Mouse (Mus musculus): ENCODE data around the gene Brca1.
"Not testable (repeated sequence)": the region's sequence is repeated elsewhere in the genome, so short reads cannot be mapped to it uniquely, and the experiment has no call there.

Gene Brca1

GRCm38 (mm10) chr11:101551751-101552475, at the start of gene Brca1, which contains the start of gene Nbr1:
Gene Brca1, minus strand, starts transcription at chr11:101551955.
Gene Nbr1, plus strand, starts transcription at chr11:101552149.
- peak; percentile 91 for DNase-seq (ENCODE audit: low spot score)

DNA sequence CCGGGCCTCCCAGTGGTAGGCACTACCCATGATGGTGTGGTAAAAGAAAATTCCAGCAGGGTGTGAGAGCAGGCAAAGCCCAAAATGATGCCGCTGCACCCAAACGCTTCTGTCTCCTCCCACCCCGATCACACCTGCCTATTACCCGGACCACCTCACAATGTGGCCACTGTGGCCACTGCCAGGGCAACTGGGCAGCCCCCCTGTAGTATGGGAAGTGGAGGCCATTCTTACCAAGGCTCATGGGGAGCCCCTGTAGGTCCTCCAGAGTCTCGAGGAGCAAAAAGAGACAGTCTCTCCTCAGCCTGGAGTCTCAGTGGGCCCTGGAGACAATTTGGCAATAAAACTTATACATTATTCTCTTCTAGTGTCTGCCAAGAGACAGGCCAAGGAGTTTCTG, 47.4 kb upstream of the Brca1 start, which contains the start of gene Gm11634:
Gene Gm11634, minus strand, starts transcription at position 101 of the 400 bp plus-strand sequence.
- no peak for DNase-seq (ENCODE audit: low spot score)

- no peak for DNase-seq (ENCODE audit: low spot score)
These were observed 38.4 kb upstream of the Brca1 start for GRCm38 (mm10) chr11:101589989-101590624.

DNA sequence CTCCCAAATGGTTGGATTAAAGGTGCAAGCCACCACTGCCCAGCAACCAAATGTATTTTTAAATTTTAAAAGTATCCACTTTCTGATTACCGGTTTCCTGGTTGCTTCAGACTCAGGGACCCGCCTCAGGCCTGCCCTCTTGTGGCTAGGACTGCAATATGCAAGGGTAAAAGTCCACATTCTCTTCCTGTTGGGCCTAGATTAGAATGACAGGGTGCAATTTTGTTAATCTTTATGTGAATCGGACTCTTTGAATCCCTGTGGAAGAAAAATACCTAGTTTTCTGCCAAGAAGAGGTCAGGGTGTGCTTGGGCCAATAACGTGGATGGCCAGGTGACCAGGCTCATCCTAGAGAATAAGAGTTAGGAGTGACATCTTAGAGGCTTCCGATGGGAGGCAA, 37.7 kb upstream of the Brca1 start:
- peak; percentile 53 for DNase-seq (ENCODE audit: low spot score)

DNA sequence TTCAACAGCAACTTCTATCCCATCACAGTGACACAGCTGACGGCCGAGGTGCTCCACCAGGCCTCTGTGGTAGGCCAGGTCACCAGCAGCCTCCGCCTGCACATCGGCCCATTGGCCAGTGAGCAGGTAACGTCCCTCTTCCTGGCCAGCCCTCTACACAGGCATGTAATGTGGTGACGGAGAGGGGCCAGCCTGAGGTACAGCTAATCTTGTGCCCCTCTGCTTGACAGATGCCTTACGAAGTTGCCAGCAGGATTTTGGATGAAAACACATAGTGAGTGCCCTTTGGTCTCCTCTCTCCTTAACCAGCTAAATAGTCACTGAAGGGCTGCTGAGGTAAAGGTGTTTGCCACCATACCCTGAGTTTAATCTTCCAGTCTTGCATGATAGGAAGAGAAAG, 37.1 kb upstream of the Brca1 start:
- no peak for DNase-seq (ENCODE audit: low spot score)

DNA sequence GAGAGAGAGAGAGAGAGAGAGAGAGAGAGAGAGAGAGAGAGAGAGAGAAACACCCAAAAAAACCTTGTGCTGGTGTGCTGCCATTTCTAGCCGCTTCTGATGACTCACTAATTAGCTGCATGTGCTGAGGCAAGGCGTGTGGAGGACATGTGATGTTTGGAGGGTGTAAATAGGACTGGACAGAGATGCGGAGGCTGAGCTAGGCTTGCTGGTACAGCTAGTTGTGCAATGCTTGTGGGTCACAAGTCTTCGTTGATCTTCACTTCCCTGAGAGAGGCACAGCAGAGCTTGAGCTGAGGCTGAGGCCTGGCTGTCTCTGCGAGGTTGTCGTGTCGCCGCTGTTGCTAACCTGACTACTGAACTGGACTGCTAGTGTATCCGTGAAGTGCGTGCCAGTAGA, 35.9 kb upstream of the Brca1 start:
- DNase-seq (ENCODE audit: low spot score): peak; percentile 43

GRCm38 (mm10) chr11:101585805-101586204, 34.0 kb upstream of the Brca1 start:
- no peak for DNase-seq (ENCODE audit: low spot score)

DNA sequence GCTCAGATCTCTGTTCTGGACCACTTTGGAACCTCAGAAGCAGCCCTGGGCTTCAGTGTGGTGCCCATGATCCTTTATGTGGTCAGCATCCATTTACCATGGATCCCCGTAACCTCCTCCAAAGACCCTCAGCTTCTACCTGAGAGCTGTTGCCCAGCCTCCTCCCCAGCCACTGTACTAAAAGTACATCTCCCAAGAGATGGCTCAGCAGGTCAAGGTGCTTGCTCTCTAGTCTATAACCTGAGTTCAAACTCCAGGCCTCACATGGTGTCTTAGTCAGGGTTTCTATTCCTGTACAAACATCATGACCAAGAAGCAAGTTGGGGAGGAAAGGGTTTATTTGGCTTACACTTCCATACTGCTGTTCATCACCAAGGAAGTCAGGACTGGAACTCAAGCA, 33.3 kb upstream of the Brca1 start:
- not testable (repeated sequence) for DNase-seq (ENCODE audit: low spot score)

- no peak for DNase-seq (ENCODE audit: low spot score)
These were observed 31.4 kb upstream of the Brca1 start for GRCm38 (mm10) chr11:101583205-101583604.

DNA sequence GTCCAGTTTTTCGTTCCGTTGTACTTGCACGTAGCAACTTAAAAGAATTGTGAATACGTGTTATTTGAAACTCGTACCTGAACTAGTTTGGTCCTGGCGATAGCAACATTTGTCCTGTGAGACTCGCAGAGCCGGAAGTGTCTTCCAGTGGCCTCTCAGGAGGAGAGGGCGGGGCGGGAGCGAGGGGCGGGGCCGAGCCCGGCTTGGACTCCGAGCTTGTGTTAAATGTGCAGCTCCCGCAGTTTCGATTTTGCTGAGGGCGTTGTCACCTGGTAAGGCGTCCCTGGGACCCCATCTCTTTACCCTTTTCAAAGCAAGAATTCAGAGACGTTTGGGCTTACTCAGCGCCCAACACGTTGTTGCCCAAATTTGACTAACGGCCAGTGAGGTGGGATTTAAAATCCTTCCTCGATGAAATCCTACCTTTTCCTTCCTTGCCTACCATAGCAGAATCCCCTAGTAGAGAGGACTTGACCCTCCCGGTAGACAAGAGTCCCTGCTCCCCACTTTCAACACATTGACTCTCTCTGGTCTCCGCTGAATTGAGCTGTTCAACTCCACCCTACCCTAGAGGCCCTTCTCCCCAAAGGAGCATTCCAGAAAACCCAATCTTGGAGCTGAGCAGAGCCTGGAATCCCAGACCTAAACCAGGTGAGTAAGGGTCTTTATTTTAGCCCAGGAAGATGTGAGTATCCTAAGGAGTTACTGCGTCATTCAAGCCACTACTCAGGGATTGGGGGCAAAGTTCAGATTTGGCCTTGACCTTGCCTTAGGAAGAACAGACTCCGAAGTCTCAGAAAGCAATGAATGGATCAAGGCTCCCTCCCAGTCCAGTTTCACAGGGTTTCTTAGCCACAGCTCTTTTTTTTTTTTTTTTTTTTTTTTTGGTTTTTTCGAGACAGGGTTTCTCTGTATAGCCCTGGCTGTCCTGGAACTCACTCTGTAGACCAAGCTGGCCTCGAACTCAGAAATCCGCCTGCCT, 30.6 kb upstream of the Brca1 start, which contains the start of gene Tmem106a:
Gene Tmem106a, plus strand, starts transcription at position 189 of the 982 bp plus-strand sequence.
- DNase-seq (ENCODE audit: low spot score): no peak

DNA sequence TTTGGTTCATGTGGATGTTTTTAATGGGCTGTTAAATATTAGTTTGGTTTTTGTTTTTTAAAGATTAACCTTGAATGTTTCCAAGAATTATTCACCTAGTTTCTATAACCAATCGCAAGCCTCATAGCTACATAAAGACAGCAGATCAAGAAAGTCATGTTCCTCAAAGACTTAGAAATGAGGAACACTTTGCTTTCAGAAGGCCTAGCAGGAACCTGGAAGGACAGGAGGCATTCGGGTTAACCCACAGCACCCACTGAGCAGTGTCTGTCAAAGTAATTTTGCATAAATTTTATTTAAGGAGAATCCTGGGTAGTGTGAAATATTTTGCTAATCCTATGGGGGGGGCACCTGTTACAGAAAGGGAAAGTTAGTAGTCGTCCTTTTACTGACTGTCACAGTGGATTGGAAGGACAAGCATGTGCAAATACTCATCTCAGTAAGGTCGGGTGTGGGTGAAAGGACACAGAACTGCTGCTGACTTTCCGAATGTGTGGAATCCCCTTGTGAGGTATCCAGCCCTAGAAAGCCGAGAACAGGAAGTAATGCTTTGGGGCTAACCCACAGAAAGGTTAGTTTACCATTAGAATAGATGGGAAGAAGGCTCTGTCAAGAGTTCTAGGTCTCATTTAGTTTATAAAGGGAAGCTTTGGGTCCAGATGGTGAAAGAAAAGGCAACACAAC, 29.5 kb upstream of the Brca1 start:
- no peak for DNase-seq (ENCODE audit: low spot score)

- DNase-seq (ENCODE audit: low spot score): no peak
These were observed 24.4 kb upstream of the Brca1 start for GRCm38 (mm10) chr11:101576116-101576515.

- no peak for DNase-seq (ENCODE audit: low spot score)
These were observed 16.7 kb upstream of the Brca1 start for GRCm38 (mm10) chr11:101568421-101568820.

GRCm38 (mm10) chr11:101562391-101562790, 10.6 kb upstream of the Brca1 start:
- peak; percentile 45 for DNase-seq (ENCODE audit: low spot score)

GRCm38 (mm10) chr11:101556954-101557353, 5.2 kb upstream of the Brca1 start:
- DNase-seq (ENCODE audit: low spot score): no peak

DNA sequence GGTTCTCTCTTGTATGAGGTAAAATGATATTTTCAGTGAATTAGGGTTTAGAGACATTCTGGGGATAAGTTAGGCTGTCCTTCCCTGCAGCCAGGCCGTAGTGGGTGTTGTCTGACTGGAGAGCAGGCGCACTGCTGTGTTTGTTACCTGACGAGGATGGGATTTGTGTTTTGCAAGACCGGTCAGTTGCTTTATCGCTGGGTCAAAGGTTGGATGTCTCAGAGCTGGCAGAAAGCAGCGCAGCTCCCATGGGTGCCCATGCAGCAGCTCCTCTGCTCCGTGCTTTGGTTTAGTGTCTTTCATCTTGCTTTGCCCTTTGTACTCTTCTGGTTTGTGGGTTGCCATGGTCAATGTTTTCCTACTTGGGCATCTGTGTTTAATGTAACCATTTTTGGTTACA, 4.8 kb upstream of the Brca1 start:
- DNase-seq (ENCODE audit: low spot score): no peak

DNA sequence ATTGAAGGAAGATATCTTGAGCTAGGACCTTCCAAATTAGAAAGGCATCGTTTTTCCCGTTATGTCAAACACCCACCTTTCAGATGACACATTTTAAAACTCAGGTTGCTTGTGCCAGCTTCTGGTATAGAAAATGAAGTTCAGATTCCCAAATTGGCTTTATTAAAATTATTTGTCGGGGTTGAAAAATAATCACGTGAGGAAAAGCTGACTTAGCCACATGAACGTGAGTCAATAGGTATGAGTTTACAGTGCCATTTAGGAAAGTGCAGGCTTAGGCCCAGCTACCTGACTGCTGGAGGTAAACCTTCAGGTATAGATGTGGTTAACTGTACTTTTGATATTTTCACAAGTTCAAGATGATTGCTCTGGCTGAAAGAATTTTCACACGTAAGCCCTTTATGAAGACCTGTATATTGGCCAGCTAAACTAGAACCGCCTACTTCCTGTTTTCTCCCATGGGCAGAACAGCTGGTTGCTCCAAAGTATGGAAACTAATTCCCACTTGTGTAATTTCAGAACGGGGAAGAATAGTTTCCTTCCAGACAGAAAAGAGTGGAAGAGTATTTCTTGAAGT, 1.7 kb upstream of the Brca1 start:
- DNase-seq (ENCODE audit: low spot score): no peak

GRCm38 (mm10) chr11:101552476-101553300, 933 bp upstream of the Brca1 start:
- DNase-seq (ENCODE audit: low spot score): peak; percentile 99

DNA sequence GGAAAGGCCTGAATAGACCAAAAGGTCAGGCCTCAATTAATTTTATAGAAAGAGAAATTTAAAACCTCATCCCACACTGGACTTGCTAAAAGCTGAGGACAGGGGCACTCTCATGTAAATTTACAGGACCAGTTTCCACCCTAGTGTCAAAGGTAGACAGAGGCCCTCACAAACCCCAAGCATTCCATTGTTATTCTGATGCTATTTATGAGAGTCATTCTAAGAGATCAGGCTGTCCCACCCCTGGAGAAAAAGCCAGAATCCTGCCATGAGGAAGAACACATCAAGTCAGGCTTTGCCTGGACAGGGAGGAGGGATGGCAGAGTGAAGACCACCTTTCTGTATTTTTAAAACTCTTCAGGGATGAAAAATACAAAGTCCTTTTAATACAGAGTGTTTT, 3.2 kb downstream of the Brca1 start:
- DNase-seq (ENCODE audit: low spot score): no peak

DNA sequence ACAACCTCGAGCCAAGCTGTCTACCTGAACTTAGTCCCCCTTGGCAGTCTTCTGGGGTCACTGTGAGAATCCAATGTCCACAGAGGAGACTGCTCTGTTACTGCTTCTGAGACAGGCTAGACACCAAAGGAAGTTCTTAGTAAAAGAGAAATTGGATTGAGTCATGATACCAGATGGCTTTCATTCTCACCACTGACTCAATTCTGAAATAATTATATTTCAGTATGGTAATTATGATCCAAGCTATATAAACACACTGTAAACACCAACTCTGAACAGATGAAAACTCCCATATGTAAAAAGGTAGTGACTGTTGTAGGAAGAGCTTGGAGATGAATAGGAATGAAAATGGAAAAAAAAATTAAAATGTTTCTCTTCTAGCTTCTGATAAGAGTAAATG, 7.6 kb downstream of the Brca1 start:
- DNase-seq (ENCODE audit: low spot score): no peak
